ENCODE assay signal across 20 mouse cellular contexts in genomic region chr11:113985826-113986416, GRCm38 (mm10).
A peak's percentile ranks its signal among the peaks of the same experiment; 100 is the strongest.
DNase-seq lines count a peak whose midpoint lies in the region; ATAC-seq and TF ChIP-seq lines count a peak whose summit lies in the region.
"Had no signal": no experiment of that assay in that cellular context is flagged by ENCODE, and none has a peak within 500 bp of the region (broad histone marks: within the 10 kb centered on the region; RNA-seq: fewer than 3 reads in every experiment).

No protein-coding gene starts in this region.

- no peak for TF ChIP-seq CTCF in midbrain, postnatal 0 days (IDR thresholded peaks at IDR 0.05)

- H3K9me3 ChIP-seq in forebrain, embryonic 14.5 days (replicated peaks; ENCODE audit: control insufficient read depth, low read length), result no peaks in the 10 kb centered on the region
- H3K9me3 ChIP-seq in forebrain, embryonic 11.5 days (ENCODE audit: control insufficient read depth, low read length), result no peaks in the 10 kb centered on the region
- no peaks in the 10 kb centered on the region for H3K9me3 ChIP-seq in midbrain, embryonic 10.5 days (replicated peaks)
- H3K9me3 ChIP-seq in midbrain, embryonic 16.5 days (replicated peaks; ENCODE audit: control insufficient read depth, low read length, poor library complexity, severe bottlenecking), result no peaks in the 10 kb centered on the region
- H3K9me3 ChIP-seq in hindbrain, embryonic 13.5 days, result no peaks in the 10 kb centered on the region
- H3K9me3 ChIP-seq in midbrain, postnatal 0 days (ENCODE audit: low read length), result no peaks in the 10 kb centered on the region
- H3K9me3 ChIP-seq: embryonic facial prominence, embryonic 12.5 days; heart, embryonic 10.5 days; liver, embryonic 12.5 days had no signal

- H3K27me3 ChIP-seq in forebrain, embryonic 14.5 days (replicated peaks; ENCODE audit: control insufficient read depth, insufficient read depth, low read length), result no peaks in the 10 kb centered on the region
- H3K27me3 ChIP-seq in forebrain, embryonic 11.5 days (ENCODE audit: control insufficient read depth, insufficient read depth, low read length), result no peaks in the 10 kb centered on the region
- H3K27me3 ChIP-seq in midbrain, embryonic 10.5 days (ENCODE audit: low read depth, poor library complexity, severe bottlenecking), result 0 out of 2 replicates have a peak, but pooled peaks cover 3% of the 10 kb centered on the region
- no peaks in the 10 kb centered on the region for H3K27me3 ChIP-seq in midbrain, embryonic 16.5 days (ENCODE audit: control insufficient read depth, insufficient read depth, low read depth, low read length)
- no peaks in the 10 kb centered on the region for H3K27me3 ChIP-seq in hindbrain, embryonic 13.5 days
- H3K27me3 ChIP-seq in midbrain, postnatal 0 days (ENCODE audit: insufficient read depth, low read length), result no peaks in the 10 kb centered on the region; the same call in 1 of the 2 replicates
- H3K27me3 ChIP-seq: embryonic facial prominence, embryonic 12.5 days; liver, embryonic 12.5 days had no signal

- no peaks in the 10 kb centered on the region for H3K36me3 ChIP-seq in forebrain, embryonic 14.5 days (ENCODE audit: control insufficient read depth, insufficient read depth, low read length)
- H3K36me3 ChIP-seq in forebrain, embryonic 11.5 days (ENCODE audit: control insufficient read depth, insufficient read depth, low read length), result no peaks in the 10 kb centered on the region
- H3K36me3 ChIP-seq in midbrain, embryonic 10.5 days, result no peaks in the 10 kb centered on the region
- no peaks in the 10 kb centered on the region for H3K36me3 ChIP-seq in midbrain, embryonic 16.5 days (ENCODE audit: control insufficient read depth, insufficient read depth, low read length)
- H3K36me3 ChIP-seq in hindbrain, embryonic 13.5 days, result no peaks in the 10 kb centered on the region
- H3K36me3 ChIP-seq in midbrain, postnatal 0 days (ENCODE audit: insufficient read depth, low read length), result no peaks in the 10 kb centered on the region
- H3K36me3 ChIP-seq: embryonic facial prominence, embryonic 12.5 days; heart, embryonic 10.5 days; liver, embryonic 12.5 days had no signal

- no peak overlapping the region for H3K4me3 ChIP-seq in forebrain, embryonic 14.5 days (ENCODE audit: low read depth, low read length)
- H3K4me3 ChIP-seq in forebrain, embryonic 11.5 days (ENCODE audit: low read depth, low read length), result no peak overlapping the region
- no peak overlapping the region for H3K4me3 ChIP-seq in midbrain, embryonic 10.5 days
- H3K4me3 ChIP-seq in midbrain, embryonic 16.5 days (ENCODE audit: low read depth, low read length), result no peak overlapping the region
- no peak overlapping the region for H3K4me3 ChIP-seq in hindbrain, embryonic 13.5 days
- no peak overlapping the region for H3K4me3 ChIP-seq in midbrain, postnatal 0 days (ENCODE audit: low read depth, low read length)
- H3K4me3 ChIP-seq: embryonic facial prominence, embryonic 12.5 days; heart, embryonic 10.5 days; layer of hippocampus, adult 2 months; liver, embryonic 12.5 days had no signal

- H3K9ac ChIP-seq in forebrain, embryonic 14.5 days (ENCODE audit: low read length), result no peak overlapping the region
- no peak overlapping the region for H3K9ac ChIP-seq in forebrain, embryonic 11.5 days (ENCODE audit: low read length)
- no peak overlapping the region for H3K9ac ChIP-seq in midbrain, embryonic 16.5 days (ENCODE audit: low read depth, low read length)
- no peak overlapping the region for H3K9ac ChIP-seq in hindbrain, embryonic 13.5 days
- no peak overlapping the region for H3K9ac ChIP-seq in midbrain, postnatal 0 days (replicated peaks; ENCODE audit: low read length, poor library complexity, severe bottlenecking)
- H3K9ac ChIP-seq: embryonic facial prominence, embryonic 12.5 days; liver, embryonic 12.5 days had no signal

- 28% methylated on average over 5 of the region's 5 CpGs for WGBS in forebrain, embryonic 14.5 days
- 69% methylated on average over 5 of the region's 5 CpGs for WGBS in forebrain, embryonic 11.5 days
- WGBS in midbrain, embryonic 10.5 days, result 67% methylated on average over 5 of the region's 5 CpGs
- 30% methylated on average over 5 of the region's 5 CpGs for WGBS in midbrain, embryonic 16.5 days
- 52% methylated on average over 5 of the region's 5 CpGs for WGBS in hindbrain, embryonic 13.5 days
- WGBS in midbrain, postnatal 0 days, result 47% methylated on average over 5 of the region's 5 CpGs

- no peak for ATAC-seq in forebrain, embryonic 14.5 days
- ATAC-seq in forebrain, embryonic 11.5 days (replicated peaks; ENCODE audit: low FRiP score), result no peak
- no peak for ATAC-seq in midbrain, embryonic 16.5 days
- no peak for ATAC-seq in hindbrain, embryonic 13.5 days (ENCODE audit: low FRiP score)
- ATAC-seq in midbrain, postnatal 0 days (ENCODE audit: low FRiP score), result no peak
- ATAC-seq: liver, embryonic 12.5 days had no signal

- peaks cover 38% of the 10 kb centered on the region for H3K4me1 ChIP-seq in forebrain, embryonic 14.5 days (ENCODE audit: control insufficient read depth, insufficient read depth, low read length)
- peaks cover 18% of the 10 kb centered on the region for H3K4me1 ChIP-seq in forebrain, embryonic 11.5 days (replicated peaks; ENCODE audit: control insufficient read depth, insufficient read depth, low read length)
- peaks cover 81% of the 10 kb centered on the region for H3K4me1 ChIP-seq in midbrain, embryonic 10.5 days
- peaks cover 25% of the 10 kb centered on the region for H3K4me1 ChIP-seq in midbrain, embryonic 16.5 days (ENCODE audit: control insufficient read depth, insufficient read depth, low read length)
- peaks cover 74% of the 10 kb centered on the region for H3K4me1 ChIP-seq in hindbrain, embryonic 13.5 days (replicated peaks)
- H3K4me1 ChIP-seq in midbrain, postnatal 0 days (ENCODE audit: insufficient read depth, low read length), result peaks cover 4% of the 10 kb centered on the region; the same call in 1 of the 2 replicates
- H3K4me1 ChIP-seq: liver, embryonic 12.5 days had no signal

- H3K27ac ChIP-seq in forebrain, embryonic 14.5 days (ENCODE audit: low read depth, low read length), result no peak overlapping the region
- H3K27ac ChIP-seq in forebrain, embryonic 11.5 days (ENCODE audit: low read depth, low read length), result no peak overlapping the region
- peak overlapping the region; percentile 61 for H3K27ac ChIP-seq in midbrain, embryonic 10.5 days (replicated peaks)
- no peak overlapping the region for H3K27ac ChIP-seq in midbrain, embryonic 16.5 days (ENCODE audit: low read length)
- H3K27ac ChIP-seq in hindbrain, embryonic 13.5 days, result peak overlapping the region; percentile 58; the same call in 1 of the 2 replicates
- H3K27ac ChIP-seq in midbrain, postnatal 0 days (ENCODE audit: low read depth, low read length), result no peak overlapping the region
- H3K27ac ChIP-seq: embryonic facial prominence, embryonic 12.5 days; heart, embryonic 10.5 days; layer of hippocampus, adult 2 months; liver, embryonic 12.5 days had no signal

- no peak overlapping the region for H3K4me2 ChIP-seq in forebrain, embryonic 14.5 days (ENCODE audit: low read length)
- no peak overlapping the region for H3K4me2 ChIP-seq in forebrain, embryonic 11.5 days (ENCODE audit: low read depth, low read length, severe bottlenecking)
- H3K4me2 ChIP-seq in midbrain, embryonic 16.5 days (ENCODE audit: low read length), result no peak overlapping the region
- H3K4me2 ChIP-seq in hindbrain, embryonic 13.5 days, result no peak overlapping the region
- no peak overlapping the region for H3K4me2 ChIP-seq in midbrain, postnatal 0 days (ENCODE audit: low read depth, low read length, poor library complexity, severe bottlenecking)
- H3K4me2 ChIP-seq: embryonic facial prominence, embryonic 12.5 days; liver, embryonic 12.5 days had no signal

- peak; percentile 63 for DNase-seq in forebrain, embryonic 14.5 days (ENCODE audit: low spot score)
- DNase-seq in forebrain, embryonic 11.5 days (ENCODE audit: low spot score), result no peak
- DNase-seq in midbrain, embryonic 10.5 days (ENCODE audit: low spot score), result no peak
- peak; percentile 30 for DNase-seq in midbrain, postnatal 0 days (ENCODE audit: low spot score)
- DNase-seq in layer of hippocampus, adult 9-11 months, result no peak
- DNase-seq: adrenal gland, postnatal 14 days; B cell, adult 2 months; cerebellum, adult 18-20 months; cerebellum, postnatal 36 days; gastrocnemius, postnatal 36 days; heart, postnatal 36 days; kidney, adult 18-20 months; kidney, postnatal 10 days; right cerebral cortex, postnatal 14 days had no signal

Comparison
In these comparisons a context has a peak if more than half of its experiments do, and no peak if none do; other contexts are left out.
1. DNase-seq: peak in forebrain, embryonic 14.5 days (single experiment) and midbrain, postnatal 0 days (single experiment); none in forebrain, embryonic 11.5 days (single experiment), midbrain, embryonic 10.5 days (single experiment) and layer of hippocampus, adult 9-11 months (single experiment).
2. H3K27ac ChIP-seq: peak in midbrain, embryonic 10.5 days (single experiment) and hindbrain, embryonic 13.5 days (single experiment); none in forebrain, embryonic 14.5 days (single experiment), forebrain, embryonic 11.5 days (single experiment), midbrain, embryonic 16.5 days (single experiment) and midbrain, postnatal 0 days (single experiment).